Mouse (Mus musculus): ENCODE measurements around the gene Erich3.

DNA sequence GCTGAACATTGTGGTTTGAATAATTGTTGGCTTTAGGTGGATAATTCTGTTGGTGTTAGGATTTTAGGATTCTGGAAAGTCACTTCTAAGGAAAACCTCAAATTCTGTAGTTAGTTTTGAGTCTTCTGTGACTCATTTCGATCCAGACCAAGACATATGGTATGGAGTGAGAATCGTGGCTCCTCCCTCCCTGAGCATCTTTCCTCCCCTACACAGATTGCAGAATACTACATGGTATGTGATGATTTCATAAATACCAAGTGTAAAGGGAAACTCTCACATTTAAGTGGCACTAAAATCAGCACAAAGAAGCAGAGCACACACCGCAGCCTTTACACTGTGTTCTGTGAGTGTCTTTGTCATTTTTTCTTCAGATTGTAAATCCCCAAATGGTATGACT is 4.8 kb downstream of the Erich3 start:
- TF ChIP-seq CTCF (IDR thresholded peaks at IDR 0.05; ENCODE audit: low read depth): no peak
- TF ChIP-seq EP300 (IDR thresholded peaks at IDR 0.05; ENCODE audit: low read depth): no peak

Data from heart, postnatal 0 days (tissue).